Mouse (Mus musculus) heart, embryonic 15.5 days (tissue): Measurements from ENCODE around the gene Ulk4. TPM values are rescaled to one million over a fixed set of nuclear protein-coding genes. Genes with fewer than 3 reads are reported as not detected.

Experiments
- ATAC-seq: fragments of 200-750 bp; cut with Nextera tagmentation; replicated peaks from 2 replicates; pipeline ENCODE4 v1.8.0; 2017; ENCODE audit warnings: low read depth, moderate TSS enrichment; ENCODE audit not compliant: insufficient number of reproducible peaks, insufficient read depth, low FRiP score
- H3K27ac ChIP-seq: fragments of 300-500 bp; sonication (generic); 2 replicates; pipeline ENCODE4 v1.5.1; 2015; ENCODE audit warnings: mild to moderate bottlenecking, inconsistent platforms
- H3K27me3 ChIP-seq: fragments of 300-500 bp; sonication (generic); 2 replicates; pipeline ENCODE4 v1.6.1; 2015; ENCODE audit warnings: inconsistent platforms
- H3K36me3 ChIP-seq: fragments of 300-500 bp; sonication (generic); 2 replicates; pipeline ENCODE4 v1.6.1; 2015; ENCODE audit warnings: mild to moderate bottlenecking, inconsistent platforms
- H3K4me1 ChIP-seq: fragments of 300-500 bp; sonication (generic); replicated peaks from 2 replicates; pipeline ENCODE4 v1.6.1; 2015; ENCODE audit warnings: inconsistent platforms
- H3K4me2 ChIP-seq: fragments of 300-500 bp; sonication (generic); 2 replicates; pipeline ENCODE4 v1.6.1; 2015; ENCODE audit warnings: inconsistent platforms, mild to moderate bottlenecking, moderate library complexity
- H3K4me3 ChIP-seq: fragments of 300-500 bp; sonication (generic); 2 replicates; pipeline ENCODE4 v1.5.1; 2015; ENCODE audit warnings: mild to moderate bottlenecking, inconsistent platforms
- H3K9ac ChIP-seq: fragments of 300-500 bp; sonication (generic); 2 replicates; pipeline ENCODE4 v1.6.1; 2015; ENCODE audit warnings: mild to moderate bottlenecking, inconsistent platforms
- H3K9me3 ChIP-seq: fragments of 300-500 bp; sonication (generic); replicated peaks from 2 replicates; pipeline ENCODE4 v1.6.1; 2016; ENCODE audit warnings: inconsistent platforms
- WGBS: fragments of 180-500 bp; shearing (Covaris S2); methylation state at CpG from one replicate; pipeline ENCODE4 v1.1.7; 2015; ENCODE audit warnings: mixed read lengths; 5-methylcytosine and 5-hydroxymethylcytosine counted together
- polyA plus RNA-seq: library from polyadenylated mRNA; unstranded; fragments of >200 nt; fragmentation: Nextera tagmentation; extraction: Ambion mirVana; gene quantifications from 2 replicates; pipeline ENCODE4 v1.2.1, GENCODE M21; 2015

Gene Ulk4
- polyA plus RNA-seq, 1 experiment from 2014 or later, result 89.3 TPM

DNA sequence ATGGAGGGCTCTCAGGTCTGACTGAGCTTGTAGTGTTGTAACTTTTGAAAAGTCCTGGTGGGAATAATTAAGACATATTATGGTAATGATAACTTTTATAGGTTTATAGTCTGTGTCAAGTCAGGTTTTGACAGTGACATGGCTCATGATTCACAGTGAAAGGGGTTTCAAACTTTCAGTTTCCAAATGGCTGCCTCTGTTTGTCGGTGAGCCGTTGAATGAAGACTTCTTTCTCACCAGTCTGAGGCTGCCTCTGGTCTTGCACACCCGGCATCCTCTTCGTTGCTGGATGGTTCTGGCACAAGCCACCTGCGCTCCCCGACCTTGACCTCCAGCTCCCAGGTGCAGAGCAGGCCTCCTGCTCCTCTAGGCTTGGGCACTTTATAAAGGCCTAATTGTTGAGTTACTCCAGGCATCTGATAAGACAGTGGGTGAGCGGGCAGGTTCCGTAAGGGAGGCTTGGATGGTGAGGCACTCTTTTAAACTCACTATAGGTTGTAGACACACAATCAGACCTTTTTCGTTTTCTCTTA lies 22.3 kb upstream of the Ulk4 start:
- peak overlapping the region; percentile 82 for H3K27ac ChIP-seq
- ATAC-seq, result no peak
- H3K4me1 ChIP-seq, result peaks cover 57% of the 10 kb centered on the region
- H3K36me3 ChIP-seq, result no peaks in the 10 kb centered on the region
- 0 out of 2 replicates have a peak, but pooled peaks cover 10% of the 10 kb centered on the region for H3K27me3 ChIP-seq
- peak overlapping the region; percentile 96 for H3K9ac ChIP-seq
- 64% methylated on average over 9 of the region's 9 CpGs for WGBS
- no peaks in the 10 kb centered on the region for H3K9me3 ChIP-seq
- peak overlapping the region; percentile 98 for H3K4me2 ChIP-seq
- H3K4me3 ChIP-seq, result peak overlapping the region; percentile 75

DNA sequence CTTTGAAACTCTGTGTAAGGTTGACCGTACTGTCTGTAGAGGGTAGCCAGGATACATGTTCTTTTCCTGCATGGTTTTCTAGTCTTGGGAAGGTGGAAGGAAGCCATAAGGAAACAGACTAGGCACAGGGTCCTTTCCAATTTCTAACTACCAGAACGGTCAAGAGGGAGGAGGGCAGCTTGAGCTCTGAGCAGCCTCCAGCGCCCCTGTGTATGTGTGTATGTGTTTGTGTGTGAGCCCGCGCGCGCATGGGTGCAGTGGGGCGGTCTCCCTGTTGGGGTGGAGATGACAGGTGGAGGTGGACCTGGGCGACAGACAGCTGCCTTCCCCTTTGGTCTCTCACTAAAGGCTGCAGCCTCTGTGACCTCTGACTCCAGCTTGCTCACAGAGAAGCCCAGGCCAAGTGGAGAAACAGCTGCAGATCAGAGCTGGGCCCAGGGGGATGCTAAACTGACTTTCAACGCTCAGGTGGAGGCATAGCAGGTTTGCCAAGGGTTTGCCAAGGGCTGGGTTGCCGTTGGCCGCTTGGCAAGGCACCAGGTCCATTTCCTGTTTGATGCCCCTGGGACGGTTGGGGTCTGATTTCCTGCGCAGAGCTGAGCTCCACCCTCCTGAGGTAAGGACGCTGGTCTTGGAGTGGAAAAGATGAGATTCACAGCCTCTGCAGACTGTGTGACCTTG lies 21.6 kb upstream of the Ulk4 start:
- WGBS, result 19% methylated on average over 15 of the region's 15 CpGs
- Histone ChIP-seq H3K9me3 (no peaks in the 10 kb centered on the region), H3K4me3 (peak overlapping the region; percentile 75), H3K27me3 (0 out of 2 replicates have a peak, but pooled peaks cover 10% of the 10 kb centered on the region), H3K4me2 (peak overlapping the region; percentile 98), H3K9ac (peak overlapping the region; percentile 96), H3K27ac (peak overlapping the region; percentile 82), H3K36me3 (no peaks in the 10 kb centered on the region), H3K4me1 (peaks cover 50% of the 10 kb centered on the region)
- no peak for ATAC-seq

DNA sequence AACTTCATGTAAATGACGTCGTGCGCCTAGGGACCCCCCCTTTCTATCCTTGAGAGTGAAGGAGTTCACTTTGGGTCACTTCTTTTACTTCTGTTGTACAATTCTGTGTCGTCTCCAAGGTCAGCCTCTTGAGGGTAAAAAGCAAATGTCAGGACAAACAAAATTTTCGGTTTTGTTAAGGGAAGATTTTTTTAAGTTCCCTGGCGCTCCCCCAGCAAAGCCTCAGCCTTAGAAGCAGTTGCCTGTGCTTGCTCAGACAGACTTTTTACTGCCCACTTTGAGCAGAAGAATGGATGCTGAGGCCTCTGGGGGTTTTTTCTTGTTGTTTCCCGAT lies 21.0 kb upstream of the Ulk4 start:
- Histone ChIP-seq H3K9me3 (no peaks in the 10 kb centered on the region), H3K4me1 (peaks cover 45% of the 10 kb centered on the region), H3K27me3 (0 out of 2 replicates have a peak, but pooled peaks cover 11% of the 10 kb centered on the region), H3K4me2 (peak overlapping the region; percentile 98), H3K27ac (peak overlapping the region; percentile 82), H3K36me3 (no peaks in the 10 kb centered on the region), H3K9ac (peak overlapping the region; percentile 96), H3K4me3 (peak overlapping the region; percentile 75)
- ATAC-seq, result no peak
- WGBS, result 1% methylated on average over 7 of the region's 7 CpGs

DNA sequence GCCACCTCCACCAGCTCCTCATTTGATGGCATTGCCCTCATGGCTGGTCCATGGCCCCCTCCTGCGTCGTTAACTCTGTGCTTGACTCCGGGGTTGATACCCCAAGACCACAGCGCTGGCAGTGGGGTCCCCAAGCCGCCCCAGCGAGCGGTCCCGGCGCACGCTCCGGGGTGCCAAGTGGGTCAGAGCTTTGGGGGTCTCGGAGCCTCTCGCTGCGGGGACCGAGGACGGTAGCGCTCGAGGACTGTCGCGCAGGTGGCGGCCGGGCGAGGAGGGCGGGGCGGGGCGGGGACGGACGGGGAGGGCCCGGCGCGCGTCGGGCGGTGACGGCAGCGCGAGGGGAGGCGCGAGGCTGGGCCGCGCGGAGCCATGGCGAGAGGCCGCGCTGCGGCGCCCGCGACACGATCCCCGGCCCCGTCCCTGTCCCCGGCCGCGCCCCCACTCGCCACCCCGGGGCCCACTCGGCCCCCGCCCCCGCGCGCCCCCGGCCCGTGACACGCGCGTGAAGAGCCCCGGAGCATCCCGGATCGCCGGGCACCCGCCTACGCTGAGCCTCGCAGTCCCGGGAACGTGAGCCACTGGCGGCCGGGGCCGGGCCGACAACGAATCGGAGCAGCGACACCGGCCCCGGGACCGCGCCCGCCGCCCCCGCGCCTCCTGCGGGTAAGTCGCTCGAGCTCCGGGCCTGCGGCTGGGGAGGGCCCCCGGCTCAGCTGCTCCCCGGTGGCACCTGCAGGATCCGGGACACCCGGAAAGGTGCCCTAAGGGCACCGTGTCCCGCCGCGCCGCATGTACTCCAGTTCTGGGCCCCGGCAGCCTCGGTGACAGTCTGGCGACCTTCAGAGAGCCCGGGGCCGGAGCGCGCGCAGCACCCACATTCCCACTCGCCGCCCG lies 20.4 kb upstream of the Ulk4 start, which contains the start of gene Trak1:
Gene Trak1 (plus strand): TSS at position 332 of the 894 bp plus-strand sequence.
- ATAC-seq, result peak; percentile 86
- WGBS, result under 1% methylated on average over 111 of the region's 116 CpGs
- H3K9me3 ChIP-seq, result no peaks in the 10 kb centered on the region

GRCm38 (mm10) chr9:121295221-121295620 lies 18.2 kb upstream of the Ulk4 start:
- peaks cover 23% of the 10 kb centered on the region for H3K4me1 ChIP-seq
- 71% methylated on average over 7 of the region's 7 CpGs for WGBS
- H3K36me3 ChIP-seq, result no peaks in the 10 kb centered on the region
- no peak overlapping the region for H3K9ac ChIP-seq
- H3K9me3 ChIP-seq, result no peaks in the 10 kb centered on the region; the same call in 1 of the 2 replicates
- ATAC-seq, result no peak
- no peak overlapping the region for H3K4me2 ChIP-seq
- H3K4me3 ChIP-seq, result no peak overlapping the region
- no peak overlapping the region for H3K27ac ChIP-seq
- H3K27me3 ChIP-seq, result 0 out of 2 replicates have a peak, but pooled peaks cover 12% of the 10 kb centered on the region

More for the DNA sequence above, 20.4 kb upstream of the Ulk4 start, which contains the start of gene Trak1:
- Histone ChIP-seq H3K4me3 (peak within 1 kb of the TSS; percentile 75), H3K27ac (peak within 1 kb of the TSS; percentile 82), H3K27me3 (0 out of 2 replicates have a peak, but pooled peaks cover 12% of the 10 kb centered on the region), H3K4me2 (peak within 1 kb of the TSS; percentile 98), H3K4me1 (peaks cover 40% of the 10 kb centered on the region), H3K9ac (peak within 1 kb of the TSS; percentile 96), H3K36me3 (no peaks in the 10 kb centered on the region)

DNA sequence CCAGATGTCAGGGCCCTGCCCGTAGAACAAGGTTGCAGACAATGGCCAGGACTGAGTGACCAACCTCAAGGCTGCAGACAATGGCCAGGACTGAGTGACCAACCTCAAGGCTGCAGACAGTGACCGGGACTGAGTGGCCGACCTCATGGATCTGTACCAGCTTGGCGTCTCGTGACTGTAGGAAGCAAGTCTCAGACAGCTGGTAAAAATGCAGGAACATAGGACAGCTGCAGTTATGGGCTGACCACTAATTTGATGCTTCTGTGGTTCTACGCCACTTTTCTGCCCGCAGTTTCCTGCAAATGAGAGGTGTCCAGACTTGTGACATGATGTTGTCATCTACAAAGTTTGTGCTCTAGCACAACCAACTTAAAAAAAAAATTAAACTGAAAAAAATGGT lies 16.2 kb upstream of the Ulk4 start:
- 78% methylated on average over 7 of the region's 7 CpGs for WGBS
- no peak overlapping the region for H3K9ac ChIP-seq
- H3K9me3 ChIP-seq, result no peaks in the 10 kb centered on the region; the same call in 1 of the 2 replicates
- 0 out of 2 replicates have a peak, but pooled peaks cover 12% of the 10 kb centered on the region for H3K27me3 ChIP-seq
- H3K4me1 ChIP-seq, result peaks cover 5% of the 10 kb centered on the region
- no peaks in the 10 kb centered on the region for H3K36me3 ChIP-seq
- no peak overlapping the region for H3K27ac ChIP-seq
- H3K4me2 ChIP-seq, result no peak overlapping the region
- H3K4me3 ChIP-seq, result no peak overlapping the region
- ATAC-seq, result no peak

DNA sequence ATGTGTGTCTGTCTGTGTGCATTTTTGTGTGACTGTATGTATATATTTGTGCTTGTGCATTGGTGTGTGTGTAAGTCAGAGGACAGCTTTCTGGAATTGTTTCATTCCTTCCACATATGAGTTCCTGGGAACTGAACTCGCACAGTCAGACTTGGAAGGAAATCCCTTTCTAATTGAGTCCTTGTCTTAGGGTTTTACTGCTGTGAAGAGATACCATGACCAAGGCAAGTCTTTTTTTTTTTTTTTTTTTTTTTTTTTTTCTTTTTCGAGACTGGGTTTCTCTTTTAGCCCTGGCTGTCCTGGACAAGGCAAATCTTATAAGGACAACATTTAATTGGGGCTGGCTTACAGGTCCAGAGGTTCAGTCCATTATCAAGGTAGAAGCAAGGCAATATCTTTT lies 14.3 kb upstream of the Ulk4 start:
- WGBS, result 66% methylated on average over 2 of the region's 2 CpGs
- no peak overlapping the region for H3K27ac ChIP-seq
- H3K4me3 ChIP-seq, result no peak overlapping the region
- 0 out of 2 replicates have a peak, but pooled peaks cover 7% of the 10 kb centered on the region for H3K27me3 ChIP-seq
- peaks cover 1% of the 10 kb centered on the region; the same call in 1 of the 2 replicates for H3K4me1 ChIP-seq
- no peaks in the 10 kb centered on the region for H3K36me3 ChIP-seq
- no peak overlapping the region for H3K4me2 ChIP-seq
- H3K9me3 ChIP-seq, result no peaks in the 10 kb centered on the region; the same call in 1 of the 2 replicates
- no peak for ATAC-seq
- no peak overlapping the region for H3K9ac ChIP-seq

GRCm38 (mm10) chr9:121286325-121286901 lies 9.4 kb upstream of the Ulk4 start:
- Histone ChIP-seq H3K4me2 (peak overlapping the region; percentile 69), H3K9ac (peak overlapping the region; percentile 52), H3K4me1 (peaks cover 10% of the 10 kb centered on the region), H3K9me3 (no peaks in the 10 kb centered on the region; the same call in 1 of the 2 replicates), H3K27ac (peak overlapping the region; percentile 19; the same call in 1 of the 2 replicates), H3K36me3 (no peaks in the 10 kb centered on the region), H3K4me3 (peak overlapping the region; percentile 51), H3K27me3 (no peaks in the 10 kb centered on the region)
- no peak for ATAC-seq
- WGBS, result 72% methylated on average over 3 of the region's 3 CpGs

DNA sequence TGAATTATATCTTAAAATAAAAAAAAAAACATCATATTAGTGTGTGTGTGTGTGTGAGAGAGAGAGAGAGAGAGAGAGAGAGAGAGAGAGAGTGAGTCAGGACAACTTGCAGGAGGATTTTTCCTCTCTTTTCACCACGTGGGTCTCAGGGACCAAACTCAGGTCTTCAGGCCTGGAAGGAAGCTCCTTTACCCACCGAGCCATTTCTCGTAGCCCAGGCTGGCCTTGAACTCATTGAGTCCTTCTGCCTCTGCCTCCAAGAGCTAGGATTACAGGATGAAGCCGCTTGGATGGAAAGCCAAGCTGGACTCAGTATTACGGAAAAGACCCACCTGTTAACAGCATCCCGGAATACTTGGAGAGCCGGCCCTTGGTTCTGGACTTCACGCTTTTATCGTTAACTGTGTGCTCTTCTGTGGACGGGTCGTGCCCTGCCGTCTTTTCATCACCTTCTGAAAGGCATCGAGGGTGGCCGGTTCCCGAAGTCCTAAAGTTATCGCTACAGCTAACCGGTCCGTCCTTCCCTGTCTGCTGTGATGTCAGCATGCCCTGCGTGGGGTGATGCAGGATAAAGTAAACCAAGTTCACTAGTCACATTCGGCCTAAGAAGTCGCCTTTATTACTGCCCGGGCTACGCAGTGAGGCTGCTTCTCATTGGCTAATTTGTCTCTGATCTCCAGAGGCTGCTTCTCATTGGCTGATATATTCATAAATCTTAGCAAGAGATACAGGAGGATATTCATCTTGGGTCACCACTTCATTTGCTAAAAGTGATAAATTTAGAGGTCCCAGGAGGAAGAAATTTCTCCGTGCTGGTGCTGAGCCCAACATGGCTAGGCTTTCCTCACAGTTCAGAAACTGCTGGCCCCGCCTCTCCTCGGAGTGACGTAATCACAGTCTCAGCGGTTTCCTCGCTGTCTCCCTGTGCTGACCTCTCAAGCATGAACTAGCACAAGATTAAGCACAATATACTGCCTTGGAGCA lies 8.6 kb upstream of the Ulk4 start:
- peak; percentile 67 for ATAC-seq
- WGBS, result 12% methylated on average over 29 of the region's 29 CpGs
- Histone ChIP-seq H3K9me3 (no peaks in the 10 kb centered on the region; the same call in 1 of the 2 replicates), H3K4me1 (peaks cover 10% of the 10 kb centered on the region), H3K4me2 (peak overlapping the region; percentile 69), H3K4me3 (peak overlapping the region; percentile 51), H3K9ac (peak overlapping the region; percentile 52), H3K36me3 (no peaks in the 10 kb centered on the region), H3K27ac (peak overlapping the region; percentile 29), H3K27me3 (no peaks in the 10 kb centered on the region)

GRCm38 (mm10) chr9:121284422-121284821 lies 7.4 kb upstream of the Ulk4 start:
- 84% methylated on average over 3 of the region's 3 CpGs for WGBS
- H3K27me3 ChIP-seq, result no peaks in the 10 kb centered on the region
- H3K36me3 ChIP-seq, result no peaks in the 10 kb centered on the region
- H3K9me3 ChIP-seq, result no peaks in the 10 kb centered on the region; the same call in 1 of the 2 replicates
- peaks cover 10% of the 10 kb centered on the region for H3K4me1 ChIP-seq
- H3K9ac ChIP-seq, result no peak overlapping the region
- no peak for ATAC-seq
- no peak overlapping the region for H3K4me2 ChIP-seq
- no peak overlapping the region for H3K4me3 ChIP-seq
- no peak overlapping the region for H3K27ac ChIP-seq
